Mouse (Mus musculus) forebrain, embryonic 11.5 days (tissue): Measurements from ENCODE around the gene Olfr106-ps. TPM values are rescaled to one million over a fixed set of nuclear protein-coding genes. Genes with fewer than 3 reads are reported as not detected.

Source experiments
- ATAC-seq: fragments of 200-750 bp; cut with Nextera tagmentation; replicated peaks from 2 replicates; pipeline ENCODE4 v1.8.0; 2017; ENCODE audit warnings: moderate TSS enrichment; ENCODE audit not compliant: low FRiP score
- DNase-seq: peaks from one replicate; pipeline ENCODE4 v3.0.0-alpha.2; 2017; ENCODE audit warnings: low spot score
- H3K27ac ChIP-seq: fragments of 300-500 bp; sonication (generic); 2 replicates; pipeline ENCODE4 v1.5.1; 2014; ENCODE audit warnings: low read depth, low read length
- H3K27me3 ChIP-seq: fragments of 300-500 bp; sonication (generic); 2 replicates; pipeline ENCODE4 v1.6.1; 2014; ENCODE audit warnings: mild to moderate bottlenecking, low read length, mixed read lengths; ENCODE audit not compliant: control insufficient read depth, insufficient read depth
- H3K36me3 ChIP-seq: fragments of 300-500 bp; sonication (generic); 2 replicates; pipeline ENCODE4 v1.6.1; 2014; ENCODE audit warnings: mild to moderate bottlenecking, low read length, moderate library complexity, mixed read lengths; ENCODE audit not compliant: control insufficient read depth, insufficient read depth
- H3K4me1 ChIP-seq: fragments of 300-500 bp; sonication (generic); replicated peaks from 2 replicates; pipeline ENCODE4 v1.6.1; 2014; ENCODE audit warnings: low read length, mixed read lengths; ENCODE audit not compliant: control insufficient read depth, insufficient read depth
- H3K4me2 ChIP-seq: fragments of 300-500 bp; sonication (generic); 2 replicates; pipeline ENCODE4 v1.6.1; 2014; ENCODE audit warnings: low read depth, mild to moderate bottlenecking, low read length, moderate library complexity, mixed read lengths; ENCODE audit not compliant: severe bottlenecking
- H3K4me3 ChIP-seq: fragments of 300-500 bp; sonication (generic); 2 replicates; pipeline ENCODE4 v1.5.1; 2014; ENCODE audit warnings: low read depth, low read length
- H3K9ac ChIP-seq: fragments of 300-500 bp; sonication (generic); 2 replicates; pipeline ENCODE4 v1.6.1; 2014; ENCODE audit warnings: low read length
- H3K9me3 ChIP-seq: fragments of 300-500 bp; sonication (generic); 2 replicates; pipeline ENCODE4 v1.6.1; 2016; ENCODE audit warnings: low read length, mixed read lengths; ENCODE audit not compliant: control insufficient read depth
- WGBS: fragments of 180-500 bp; shearing (Covaris S2); extraction: QIAGEN DNeasy Blood & Tissue Kit; methylation state at CpG from one replicate; pipeline ENCODE4 v1.1.7; 2014; 5-methylcytosine and 5-hydroxymethylcytosine counted together
- polyA plus RNA-seq: library from polyadenylated mRNA; unstranded; fragments of >200 nt; fragmentation: Nextera tagmentation; extraction: Ambion mirVana; gene quantifications from 2 replicates; pipeline ENCODE4 v1.2.1, GENCODE M21; 2014

Olfr106-ps gene
- polyA plus RNA-seq, result not detected in 2 replicates

DNA sequence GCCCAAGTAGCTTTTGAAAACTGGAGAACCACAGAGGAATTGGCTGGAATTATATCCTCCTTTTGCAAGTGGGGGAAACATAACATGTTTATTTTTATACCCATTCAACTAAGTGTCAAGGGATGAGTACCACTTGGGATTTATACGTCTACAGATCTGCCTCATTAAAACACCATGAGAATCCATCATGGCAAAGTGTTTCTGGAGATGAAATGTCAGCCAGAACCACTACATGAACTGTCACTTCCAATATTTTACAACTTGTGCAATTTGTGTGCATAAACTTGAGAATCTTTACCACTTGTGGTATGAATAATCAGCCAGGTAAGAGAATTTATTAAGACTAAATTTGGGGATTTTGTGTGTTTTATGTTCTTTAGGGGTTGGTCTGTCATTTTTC, at the start of gene Olfr106-ps:
Olfr106-ps (plus strand) TSS at position 301 of the 400 bp plus-strand sequence.
- Histone ChIP-seq H3K4me3 (no peak within 1 kb of the TSS), H3K4me1 (no peaks in the 10 kb centered on the region), H3K36me3 (no peaks in the 10 kb centered on the region), H3K9me3 (no peaks in the 10 kb centered on the region), H3K27ac (no peak within 1 kb of the TSS), H3K9ac (no peak within 1 kb of the TSS), H3K4me2 (no peak within 1 kb of the TSS), H3K27me3 (no peaks in the 10 kb centered on the region)
- ATAC-seq, result no peak
- WGBS, result 82% methylated on average over 1 of the region's 1 CpGs
- DNase-seq, result no peak

DNA sequence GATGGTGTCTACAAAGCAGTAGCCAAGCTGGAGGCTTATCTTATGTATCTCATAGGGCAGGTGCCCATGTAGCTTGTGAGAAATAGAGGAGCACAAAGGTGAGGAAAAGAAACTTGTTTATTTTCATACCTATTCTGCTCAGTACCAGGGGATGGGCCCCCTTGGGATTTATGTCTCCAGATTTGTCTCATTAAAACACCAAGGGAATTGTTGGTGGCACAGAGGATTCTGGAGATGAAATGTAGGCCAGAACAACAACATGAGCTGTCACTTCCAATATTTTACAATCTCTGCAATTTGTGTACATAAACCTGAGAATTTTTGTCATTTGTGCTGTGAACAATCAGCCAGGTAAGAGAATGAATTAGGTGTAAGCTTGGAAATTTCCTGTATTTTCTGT, 30.9 kb upstream of the Olfr106-ps start, which contains the start of gene Olfr104-ps:
Olfr104-ps (plus strand) TSS at position 301 of the 400 bp plus-strand sequence.
- H3K27me3 ChIP-seq, result no peaks in the 10 kb centered on the region
- no peak within 1 kb of the TSS for H3K4me3 ChIP-seq
- no peak within 1 kb of the TSS for H3K9ac ChIP-seq
- no peak within 1 kb of the TSS for H3K27ac ChIP-seq
- ATAC-seq, result no peak
- no peak for DNase-seq
- no peaks in the 10 kb centered on the region for H3K9me3 ChIP-seq
- no peaks in the 10 kb centered on the region for H3K36me3 ChIP-seq
- H3K4me1 ChIP-seq, result no peaks in the 10 kb centered on the region
- H3K4me2 ChIP-seq, result no peak within 1 kb of the TSS

DNA sequence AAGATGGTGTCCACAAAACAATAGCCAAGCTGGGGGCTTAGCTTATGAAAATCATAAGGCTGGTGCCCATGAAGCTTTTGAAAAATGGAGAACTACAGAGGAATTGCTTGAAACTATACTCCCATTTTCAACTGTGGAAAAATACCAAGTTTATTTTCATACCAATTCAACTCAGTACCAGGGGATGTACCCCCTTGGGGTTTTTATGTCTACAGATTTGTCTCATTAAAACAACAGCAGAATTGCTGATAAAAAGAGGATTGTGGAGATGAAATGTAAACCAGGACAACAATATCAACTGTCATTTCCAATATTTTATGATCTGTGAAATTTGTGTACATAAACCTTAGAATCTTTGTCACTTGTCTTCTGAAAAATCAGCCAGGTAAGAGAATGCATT, 11.5 kb upstream of the Olfr106-ps start, which contains the start of gene Olfr105-ps:
Olfr105-ps (plus strand) TSS at position 301 of the 400 bp plus-strand sequence.
- Histone ChIP-seq H3K4me3 (no peak within 1 kb of the TSS), H3K9ac (no peak within 1 kb of the TSS), H3K27me3 (no peaks in the 10 kb centered on the region), H3K36me3 (no peaks in the 10 kb centered on the region), H3K4me1 (no peaks in the 10 kb centered on the region), H3K9me3 (no peaks in the 10 kb centered on the region), H3K27ac (no peak within 1 kb of the TSS), H3K4me2 (no peak within 1 kb of the TSS)
- DNase-seq (no peak), ATAC-seq (no peak)

DNA sequence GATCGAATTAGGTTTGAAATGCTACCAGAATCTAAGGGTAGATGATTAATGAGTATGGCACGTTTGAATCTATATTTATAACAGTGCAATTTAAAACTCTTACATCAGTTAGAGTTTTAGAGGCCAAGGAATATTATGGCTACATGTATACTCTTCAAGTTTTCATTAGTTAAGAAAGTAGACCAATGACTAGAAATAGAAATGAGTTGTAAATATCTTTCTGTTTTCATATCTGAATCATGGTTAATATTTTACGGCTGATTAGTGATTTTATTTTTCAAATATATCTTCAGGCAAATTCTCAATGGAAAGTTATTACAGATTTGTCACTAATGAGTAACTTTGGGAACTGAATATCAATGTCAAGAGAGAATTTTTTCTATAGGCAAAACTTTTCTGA, 8.7 kb downstream of the Olfr106-ps start, which contains the start of gene Olfr107:
Olfr107 (plus strand) TSS at position 301 of the 400 bp plus-strand sequence.
- Histone ChIP-seq H3K27me3 (no peaks in the 10 kb centered on the region), H3K4me1 (no peaks in the 10 kb centered on the region), H3K9me3 (no peaks in the 10 kb centered on the region), H3K36me3 (no peaks in the 10 kb centered on the region), H3K4me3 (no peak within 1 kb of the TSS), H3K27ac (no peak within 1 kb of the TSS), H3K9ac (no peak within 1 kb of the TSS), H3K4me2 (no peak within 1 kb of the TSS)
- no peak for ATAC-seq
- 81% methylated on average over 3 of the region's 3 CpGs for WGBS
- no peak for DNase-seq

DNA sequence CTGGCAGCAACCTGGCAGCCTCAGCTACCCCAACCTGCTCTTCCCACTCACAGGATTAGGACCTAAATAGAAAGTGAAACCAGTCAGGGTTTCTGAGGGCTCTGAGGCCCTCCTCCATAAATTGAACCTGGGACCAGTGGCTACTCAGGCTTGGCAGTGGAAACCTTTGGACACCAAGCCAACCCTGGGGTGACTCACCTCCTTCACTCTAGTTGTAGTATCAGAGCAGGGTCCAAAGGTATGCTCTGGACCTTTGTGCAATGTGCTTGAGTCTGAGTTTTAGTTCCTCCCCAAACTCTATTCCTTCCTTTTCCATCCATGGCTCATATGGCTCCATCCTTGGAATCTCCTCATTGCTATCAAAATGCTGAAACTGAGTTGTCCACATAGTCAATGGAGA, 23.2 kb downstream of the Olfr106-ps start:
- H3K9ac ChIP-seq, result no peak overlapping the region
- no peak overlapping the region for H3K27ac ChIP-seq
- no peaks in the 10 kb centered on the region for H3K4me1 ChIP-seq
- no peaks in the 10 kb centered on the region for H3K9me3 ChIP-seq
- DNase-seq, result no peak
- no peak overlapping the region for H3K4me2 ChIP-seq
- ATAC-seq, result no peak
- H3K36me3 ChIP-seq, result no peaks in the 10 kb centered on the region
- H3K4me3 ChIP-seq, result no peak overlapping the region
- no peaks in the 10 kb centered on the region for H3K27me3 ChIP-seq

DNA sequence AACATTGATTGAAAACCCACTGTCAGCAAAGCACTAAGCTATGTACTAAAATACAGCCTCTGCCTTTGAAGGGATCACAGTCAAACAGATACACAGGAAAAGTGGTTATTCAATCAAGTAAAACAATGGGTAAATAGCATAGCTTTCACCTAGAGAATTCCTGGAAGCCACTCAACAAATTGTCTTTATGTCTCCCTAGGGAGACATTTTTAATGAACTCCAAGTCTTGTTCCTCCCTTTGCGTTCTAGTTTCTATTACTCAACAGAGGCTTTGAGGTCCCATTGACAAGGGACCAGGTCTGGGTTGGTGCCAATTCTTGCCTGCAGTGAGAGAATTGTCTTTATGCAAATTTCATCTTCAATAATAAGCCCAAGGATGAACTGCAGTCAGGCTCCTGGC, 55.0 kb downstream of the Olfr106-ps start, which contains the start of gene Olfr108:
Olfr108 (plus strand) TSS at position 301 of the 400 bp plus-strand sequence.
- no peaks in the 10 kb centered on the region for H3K4me1 ChIP-seq
- no peak within 1 kb of the TSS for H3K4me2 ChIP-seq
- 85% methylated on average over 1 of the region's 1 CpGs for WGBS
- no peak within 1 kb of the TSS for H3K27ac ChIP-seq
- no peak within 1 kb of the TSS for H3K9ac ChIP-seq
- H3K4me3 ChIP-seq, result no peak within 1 kb of the TSS
- H3K36me3 ChIP-seq, result no peaks in the 10 kb centered on the region
- no peaks in the 10 kb centered on the region for H3K9me3 ChIP-seq
- DNase-seq (no peak), ATAC-seq (no peak)
- H3K27me3 ChIP-seq, result no peaks in the 10 kb centered on the region

Other genes starting within 250 kb of the Olfr106-ps start
- gene Olfr93, start 228.9 kb upstream of the Olfr106-ps start, polyA plus RNA-seq, result not detected in 2 replicates
- gene Ubd, start 196.5 kb upstream of the Olfr106-ps start, polyA plus RNA-seq, result not detected in 2 replicates
- gene Olfr94, start 189.4 kb upstream of the Olfr106-ps start, polyA plus RNA-seq, result not detected in 2 replicates
- not detected in 2 replicates for gene Olfr95, start 177.3 kb upstream of the Olfr106-ps start, polyA plus RNA-seq
- gene Olfr96, start 170.2 kb upstream of the Olfr106-ps start, polyA plus RNA-seq, result not detected in 2 replicates
- not detected in 2 replicates for gene Olfr97, start 153.1 kb upstream of the Olfr106-ps start, polyA plus RNA-seq
- not detected in 2 replicates for gene Olfr98, start 126.6 kb upstream of the Olfr106-ps start, polyA plus RNA-seq
- 1.7 and 2.5 TPM in 2 replicates for gene H2-M3, start 120.2 kb upstream of the Olfr106-ps start, polyA plus RNA-seq
- not detected in 2 replicates for gene Olfr99, start 106.9 kb upstream of the Olfr106-ps start, polyA plus RNA-seq
- gene Olfr101, start 86.1 kb upstream of the Olfr106-ps start, polyA plus RNA-seq, result not detected in 2 replicates
- gene Olfr102, start 73.3 kb upstream of the Olfr106-ps start, polyA plus RNA-seq, result not detected in 2 replicates
- gene Olfr103, start 50.7 kb upstream of the Olfr106-ps start, polyA plus RNA-seq, result not detected in 2 replicates
- gene Olfr104-ps, start 30.8 kb upstream of the Olfr106-ps start, polyA plus RNA-seq, result not detected in 2 replicates
- gene Olfr105-ps, start 11.4 kb upstream of the Olfr106-ps start, polyA plus RNA-seq, result not detected in 2 replicates
- not detected in 2 replicates for gene Olfr107, start 8.8 kb downstream of the Olfr106-ps start, polyA plus RNA-seq
- gene Olfr108, start 55.1 kb downstream of the Olfr106-ps start, polyA plus RNA-seq, result not detected in 2 replicates
- not detected in 2 replicates for gene Olfr109, start 68.5 kb downstream of the Olfr106-ps start, polyA plus RNA-seq
- not detected in 2 replicates for gene H2-M2, start 93.2 kb downstream of the Olfr106-ps start, polyA plus RNA-seq
- gene Olfr110, start 102.1 kb downstream of the Olfr106-ps start, polyA plus RNA-seq, result not detected in 2 replicates
- gene Olfr111, start 117.6 kb downstream of the Olfr106-ps start, polyA plus RNA-seq, result not detected in 2 replicates
- not detected in 2 replicates for gene Olfr112, start 179.1 kb downstream of the Olfr106-ps start, polyA plus RNA-seq
- gene Olfr113, start 187.3 kb downstream of the Olfr106-ps start, polyA plus RNA-seq, result not detected in 2 replicates
- not detected in 2 replicates for gene Olfr114, start 202.3 kb downstream of the Olfr106-ps start, polyA plus RNA-seq
- not detected in 2 replicates for gene Olfr115, start 236.7 kb downstream of the Olfr106-ps start, polyA plus RNA-seq
- not detected in 2 replicates for gene Olfr116, start 236.8 kb downstream of the Olfr106-ps start, polyA plus RNA-seq